ENCODE assay signal across 13 mouse cellular contexts in the genomic region with DNA sequence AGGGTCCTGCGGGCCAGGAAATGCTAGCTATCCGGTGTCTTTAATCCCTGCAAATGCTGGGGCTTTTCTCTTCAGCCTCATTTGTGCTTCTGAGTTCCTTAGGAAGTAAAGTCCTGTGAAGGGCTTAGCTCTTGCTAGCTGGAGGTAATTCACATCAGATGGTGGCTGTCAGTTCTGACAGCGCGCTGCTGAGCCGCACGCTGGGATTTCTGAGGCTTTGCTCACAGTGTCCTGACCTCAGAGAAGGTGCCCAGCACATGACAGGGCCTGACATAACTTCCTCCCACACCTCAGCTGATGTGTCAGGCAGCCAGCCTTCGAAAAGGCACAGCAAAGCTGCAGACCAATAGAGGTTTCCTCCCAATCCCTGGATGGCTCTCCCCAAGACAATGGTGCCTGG.
DNase-seq lines count a peak whose midpoint lies in the region; ATAC-seq lines count a peak whose summit lies in the region.
"Had no signal": no experiment of that assay in that cellular context is flagged by ENCODE, and none has a peak within 500 bp of the region (broad histone marks: within the 10 kb centered on the region; RNA-seq: fewer than 3 reads in every experiment).

No protein-coding gene starts in this region.

- H3K4me2 ChIP-seq in heart, embryonic 15.5 days, result no peak overlapping the region
- H3K4me2 ChIP-seq in embryonic facial prominence, embryonic 15.5 days (replicated peaks), result no peak overlapping the region
- H3K4me2 ChIP-seq: liver, embryonic 12.5 days had no signal

- H3K27me3 ChIP-seq in heart, embryonic 15.5 days, result peaks cover 8% of the 10 kb centered on the region
- peaks cover 6% of the 10 kb centered on the region; the same call in 1 of the 2 replicates for H3K27me3 ChIP-seq in embryonic facial prominence, embryonic 15.5 days

- H3K36me3 ChIP-seq in heart, embryonic 15.5 days, result no peaks in the 10 kb centered on the region
- H3K36me3 ChIP-seq in embryonic facial prominence, embryonic 15.5 days, result no peaks in the 10 kb centered on the region
- H3K36me3 ChIP-seq: liver, embryonic 12.5 days had no signal

- H3K27ac ChIP-seq in heart, embryonic 15.5 days, result peak overlapping the region; percentile 73; the same call in 1 of the 2 replicates
- peak overlapping the region; percentile 29; the same call in 1 of the 2 replicates for H3K27ac ChIP-seq in embryonic facial prominence, embryonic 15.5 days (replicated peaks)
- H3K27ac ChIP-seq: liver, embryonic 12.5 days had no signal

- no peak overlapping the region for H3K4me3 ChIP-seq in heart, embryonic 15.5 days
- no peak overlapping the region for H3K4me3 ChIP-seq in embryonic facial prominence, embryonic 15.5 days (replicated peaks)
- H3K4me3 ChIP-seq: liver, embryonic 12.5 days; myocyte had no signal

- H3K4me1 ChIP-seq in heart, embryonic 15.5 days (replicated peaks), result peaks cover 22% of the 10 kb centered on the region
- H3K4me1 ChIP-seq in embryonic facial prominence, embryonic 15.5 days, result peaks cover 34% of the 10 kb centered on the region
- H3K4me1 ChIP-seq: liver, embryonic 12.5 days had no signal

- 14% methylated on average over 7 of the region's 7 CpGs for WGBS in heart, embryonic 15.5 days
- 4% methylated on average over 7 of the region's 7 CpGs for WGBS in embryonic facial prominence, embryonic 15.5 days

- H3K9ac ChIP-seq in heart, embryonic 15.5 days, result 0 out of 2 replicates have a peak overlapping the region, but pooled peaks have one; percentile 11
- no peak overlapping the region for H3K9ac ChIP-seq in embryonic facial prominence, embryonic 15.5 days
- H3K9ac ChIP-seq: liver, embryonic 12.5 days had no signal

- H3K9me3 ChIP-seq in heart, embryonic 15.5 days (replicated peaks), result no peaks in the 10 kb centered on the region
- H3K9me3 ChIP-seq in embryonic facial prominence, embryonic 15.5 days (replicated peaks), result no peaks in the 10 kb centered on the region
- H3K9me3 ChIP-seq: liver, embryonic 12.5 days had no signal

- ATAC-seq in heart, embryonic 15.5 days (replicated peaks; ENCODE audit: insufficient number of reproducible peaks, insufficient read depth, low FRiP score, low read depth), result 0 out of 2 replicates have a peak, but pooled peaks have one; percentile 47
- 0 out of 2 replicates have a peak, but pooled peaks have one; percentile 18 for ATAC-seq in common myeloid progenitor, adult 5-6 weeks (replicated peaks; ENCODE audit: low read depth, poor library complexity, severe bottlenecking)
- ATAC-seq in embryonic facial prominence, embryonic 15.5 days (ENCODE audit: insufficient number of reproducible peaks, low FRiP score, low TSS enrichment, low read depth), result 0 out of 2 replicates have a peak, but pooled peaks have one; percentile 15
- ATAC-seq: liver, embryonic 12.5 days had no signal

- intact Hi-C loops in heart, postnatal 14 days (cut with DNase I), result no loop called here

- DNase-seq in heart, postnatal 14 days, result no peak
- peak; percentile 39 to 64 for DNase-seq in natural killer cell, adult 2 months (ENCODE audit: low spot score in 2 of 2)
- DNase-seq in right cerebral cortex, postnatal 36 days (ENCODE audit: low spot score in 2 of 2), result no peak
- DNase-seq in urinary bladder, postnatal 10 days (ENCODE audit: low spot score), result no peak
- DNase-seq: cerebellum, adult 9-11 months; heart, adult 18-20 months; layer of hippocampus, postnatal 36 days; lung, postnatal 10 days had no signal

Comparison
In these comparisons a context has a peak if more than half of its experiments do, and no peak if none do; other contexts are left out.
1. DNase-seq: peak in natural killer cell, adult 2 months (2 of 2); none in heart, postnatal 14 days (0 of 2), right cerebral cortex, postnatal 36 days (0 of 2) and urinary bladder, postnatal 10 days (single experiment).
2. Peak in every context shown above with its lines, with median percentiles within 50 percentile points of each other: ATAC-seq.